10 mouse cellular contexts compared by ENCODE assay signal in genomic region chr5:9449570-9449969, GRCm38 (mm10).
A peak's percentile ranks its signal among the peaks of the same experiment; 100 is the strongest.
DNase-seq lines count a peak whose midpoint lies in the region; ATAC-seq and TF ChIP-seq lines count a peak whose summit lies in the region.
"Had no signal": no experiment of that assay in that cellular context is flagged by ENCODE, and none has a peak within 500 bp of the region (broad histone marks: within the 10 kb centered on the region; RNA-seq: fewer than 3 reads in every experiment).

No protein-coding gene starts in this region.

- H3K4me3 ChIP-seq in lung, embryonic 14.5 days (ENCODE audit: low read depth, low read length), result no peak overlapping the region
- no peak overlapping the region for H3K4me3 ChIP-seq in heart, embryonic 11.5 days (ENCODE audit: low read depth, low read length)
- H3K4me3 ChIP-seq: erythroblast, embryonic 14.5 days; liver, embryonic 13.5 days; neural tube, embryonic 12.5 days had no signal

- H3K4me1 ChIP-seq in lung, embryonic 14.5 days (ENCODE audit: insufficient read depth), result no peaks in the 10 kb centered on the region
- H3K4me1 ChIP-seq in heart, embryonic 11.5 days (ENCODE audit: control insufficient read depth, insufficient read depth, low read length), result no peaks in the 10 kb centered on the region
- H3K4me1 ChIP-seq: liver, embryonic 13.5 days; neural tube, embryonic 12.5 days had no signal

- H3K27ac ChIP-seq in lung, embryonic 14.5 days (ENCODE audit: low read depth), result no peak overlapping the region
- H3K27ac ChIP-seq in heart, embryonic 11.5 days (ENCODE audit: low read depth, low read length), result no peak overlapping the region
- H3K27ac ChIP-seq: liver, embryonic 13.5 days; neural tube, embryonic 12.5 days had no signal

- TF ChIP-seq CTCF in lung, embryonic 14.5 days (IDR thresholded peaks at IDR 0.05; ENCODE audit: low read depth), result no peak

- H3K4me2 ChIP-seq in lung, embryonic 14.5 days, result no peak overlapping the region
- no peak overlapping the region for H3K4me2 ChIP-seq in heart, embryonic 11.5 days
- H3K4me2 ChIP-seq: liver, embryonic 13.5 days; neural tube, embryonic 12.5 days had no signal

- no peaks in the 10 kb centered on the region for H3K27me3 ChIP-seq in lung, embryonic 14.5 days (ENCODE audit: insufficient read depth, low read length)
- H3K27me3 ChIP-seq in heart, embryonic 11.5 days (ENCODE audit: control insufficient read depth, insufficient read depth, low read length), result no peaks in the 10 kb centered on the region
- H3K27me3 ChIP-seq: liver, embryonic 13.5 days; neural tube, embryonic 12.5 days had no signal

- DNase-seq in lung, embryonic 14.5 days, result peak; percentile 7
- DNase-seq in lung, postnatal 4 days, result no peak
- peak; percentile 38 for DNase-seq in cerebellum, adult 11 months
- peak; percentile 7 for DNase-seq in left cerebral cortex, adult 11 months (ENCODE audit: low spot score)
- peak; percentile 17 for DNase-seq in telencephalon, adult 2 months (ENCODE audit: low read depth, low spot score)
- no peak for DNase-seq in urinary bladder, postnatal 4 days (ENCODE audit: low spot score in 2 of 2)
- DNase-seq: liver, embryonic 13.5 days had no signal

- H3K9me3 ChIP-seq in lung, embryonic 14.5 days (ENCODE audit: low read depth, low read length), result no peaks in the 10 kb centered on the region
- no peaks in the 10 kb centered on the region for H3K9me3 ChIP-seq in heart, embryonic 11.5 days (replicated peaks; ENCODE audit: control insufficient read depth, low read length)
- H3K9me3 ChIP-seq: liver, embryonic 13.5 days; neural tube, embryonic 12.5 days had no signal

- H3K9ac ChIP-seq in lung, embryonic 14.5 days, result no peak overlapping the region
- H3K9ac ChIP-seq in heart, embryonic 11.5 days (ENCODE audit: low read depth, low read length), result no peak overlapping the region
- H3K9ac ChIP-seq: liver, embryonic 13.5 days; neural tube, embryonic 12.5 days had no signal

- no peaks in the 10 kb centered on the region for H3K36me3 ChIP-seq in lung, embryonic 14.5 days (ENCODE audit: insufficient read depth)
- H3K36me3 ChIP-seq in heart, embryonic 11.5 days (ENCODE audit: control insufficient read depth, insufficient read depth, low read length), result no peaks in the 10 kb centered on the region
- H3K36me3 ChIP-seq: liver, embryonic 13.5 days; neural tube, embryonic 12.5 days had no signal

- ATAC-seq in lung, embryonic 14.5 days (ENCODE audit: insufficient read depth), result no peak
- no peak for ATAC-seq in heart, embryonic 11.5 days (replicated peaks; ENCODE audit: insufficient number of reproducible peaks, low FRiP score, low TSS enrichment)

- WGBS in lung, embryonic 14.5 days, result 73% methylated on average over 5 of the region's 5 CpGs
- WGBS in heart, embryonic 11.5 days (ENCODE audit: insufficient replicate concordance), result 57% methylated on average over 5 of the region's 5 CpGs

Comparison
In these comparisons a context has a peak if more than half of its experiments do, and no peak if none do; other contexts are left out.
1. DNase-seq: peak in lung, embryonic 14.5 days (single experiment), cerebellum, adult 11 months (single experiment), left cerebral cortex, adult 11 months (single experiment) and telencephalon, adult 2 months (single experiment); none in lung, postnatal 4 days (0 of 2) and urinary bladder, postnatal 4 days (0 of 2).